Mouse (Mus musculus) thymus, adult 2 months (tissue): ENCODE measurements around the gene 2210011C24Rik. TPM values are rescaled to one million over a fixed set of nuclear protein-coding genes. Genes with fewer than 3 reads are reported as not detected.
A peak's percentile ranks its signal among the peaks of the same experiment; 100 is the strongest.
"Not testable (repeated sequence)": the region's sequence is repeated elsewhere in the genome, so short reads cannot be mapped to it uniquely, and the experiment has no call there.

ENCODE experiments used
- DNase-seq: peaks from one replicate; pipeline ENCODE4 v3.0.0; 2021
- H3K27ac ChIP-seq: fragments of 200-500 bp; 2 replicates; pipeline ENCODE4 v1.5.1; 2012; ENCODE audit warnings: low read length, control low read depth; ENCODE audit not compliant: control insufficient read depth, insufficient read depth
- H3K27me3 ChIP-seq: fragments of 200-500 bp; 2 replicates; pipeline ENCODE4 v1.6.1; 2012; ENCODE audit warnings: mild to moderate bottlenecking, low read length, moderate library complexity, mixed read lengths; ENCODE audit not compliant: control insufficient read depth, insufficient read depth
- H3K36me3 ChIP-seq: fragments of 200-500 bp; 2 replicates; pipeline ENCODE4 v1.6.1; 2012; ENCODE audit warnings: mild to moderate bottlenecking, low read length, moderate library complexity; ENCODE audit not compliant: control insufficient read depth, insufficient read depth
- H3K4me1 ChIP-seq: fragments of 200-500 bp; replicated peaks from 2 replicates; pipeline ENCODE4 v1.6.1; 2012; ENCODE audit warnings: low read length; ENCODE audit not compliant: control insufficient read depth, insufficient read depth
- H3K4me3 ChIP-seq: fragments of 200-500 bp; 2 replicates; pipeline ENCODE4 v1.5.1; 2012; ENCODE audit warnings: mild to moderate bottlenecking, low read length, control low read depth, moderate library complexity; ENCODE audit not compliant: control insufficient read depth, insufficient read depth
- CTCF ChIP-seq: fragments of 200-500 bp; IDR thresholded peaks from 2 replicates; pipeline ENCODE4 v1.5.1; 2012; ENCODE audit warnings: mild to moderate bottlenecking, control low read depth, low read length, moderate library complexity, borderline replicate concordance; ENCODE audit not compliant: control insufficient read depth, poor library complexity, insufficient read depth; ENCODE audit errors: extremely low read depth
- POLR2A ChIP-seq: fragments of 200-500 bp; IDR thresholded peaks from 2 replicates; pipeline ENCODE4 v1.6.1; 2012; ENCODE audit warnings: mild to moderate bottlenecking, low read length, control low read depth, moderate library complexity; ENCODE audit not compliant: control insufficient read depth, poor library complexity, insufficient read depth; ENCODE audit errors: extremely low read depth
- WGBS: fragments of 180-500 bp; shearing (Covaris S2); methylation state at CpG from one replicate; pipeline ENCODE4 v1.1.7; 2018; 5-methylcytosine and 5-hydroxymethylcytosine counted together
- polyA plus RNA-seq: library from polyadenylated mRNA; depleted of rRNA; stranded (reverse); fragments of >200 nt; gene quantifications from 2 replicates; pipeline ENCODE4 v1.2.3, GENCODE M21; 2012

2210011C24Rik gene
- polyA plus RNA-seq, 1 experiment, result 0.43 TPM

GRCm38 (mm10) chr8:83996567-83997505 is 15.1 kb downstream of the 2210011C24Rik start:
- no peaks in the 10 kb centered on the region for H3K27me3 ChIP-seq
- peak overlapping the region; percentile 50 for H3K4me3 ChIP-seq
- TF ChIP-seq CTCF, result 0 out of 2 replicates have a peak, but pooled peaks have one; percentile 19
- 0 out of 2 replicates have a peak, but pooled peaks have one; percentile 40 for TF ChIP-seq POLR2A
- H3K36me3 ChIP-seq, result 0 out of 2 replicates have a peak, but pooled peaks cover under 1% of the 10 kb centered on the region
- DNase-seq, result peak; percentile 75
- WGBS, result under 1% methylated on average over 68 of the region's 103 CpGs
- no peak overlapping the region; the same call in 1 of the 2 replicates for H3K27ac ChIP-seq
- peaks cover 19% of the 10 kb centered on the region for H3K4me1 ChIP-seq

- Histone ChIP-seq H3K4me3 (no peak overlapping the region), H3K27ac (no peak overlapping the region)
- 56% methylated on average over 12 of the region's 12 CpGs for WGBS
These were observed 16.0 kb downstream of the 2210011C24Rik start for GRCm38 (mm10) chr8:83995973-83996372.

GRCm38 (mm10) chr8:83994030-83994429 is 17.9 kb downstream of the 2210011C24Rik start:
- peaks cover 8% of the 10 kb centered on the region for H3K4me1 ChIP-seq
- WGBS, result 65% methylated on average over 3 of the region's 3 CpGs
- no peaks in the 10 kb centered on the region for H3K27me3 ChIP-seq

More at GRCm38 (mm10) chr8:83995973-83996372, 16.0 kb downstream of the 2210011C24Rik start:
- Histone ChIP-seq H3K27me3 (no peaks in the 10 kb centered on the region), H3K36me3 (peaks cover 4% of the 10 kb centered on the region; the same call in 1 of the 2 replicates), H3K4me1 (peaks cover 19% of the 10 kb centered on the region)
- TF ChIP-seq CTCF (no peak), POLR2A (no peak)
- no peak for DNase-seq

GRCm38 (mm10) chr8:83992488-83992887 is 19.5 kb downstream of the 2210011C24Rik start:
- Histone ChIP-seq H3K27me3 (no peaks in the 10 kb centered on the region), H3K27ac (no peak overlapping the region), H3K36me3 (peaks cover 10% of the 10 kb centered on the region; the same call in 1 of the 2 replicates), H3K4me3 (no peak overlapping the region), H3K4me1 (peaks cover 4% of the 10 kb centered on the region)
- TF ChIP-seq CTCF (no peak), POLR2A (no peak)
- WGBS, result 96% methylated on average over 2 of the region's 2 CpGs
- no peak for DNase-seq

More at GRCm38 (mm10) chr8:83994030-83994429, 17.9 kb downstream of the 2210011C24Rik start:
- Histone ChIP-seq H3K36me3 (peaks cover 4% of the 10 kb centered on the region; the same call in 1 of the 2 replicates), H3K4me3 (no peak overlapping the region), H3K27ac (no peak overlapping the region)
- no peak for TF ChIP-seq CTCF
- TF ChIP-seq POLR2A, result no peak
- no peak for DNase-seq

GRCm38 (mm10) chr8:83990170-83990569 is 21.8 kb downstream of the 2210011C24Rik start:
- DNase-seq, result no peak
- no peak overlapping the region for H3K4me3 ChIP-seq
- H3K36me3 ChIP-seq, result peaks cover 17% of the 10 kb centered on the region
- WGBS, result 93% methylated on average over 14 of the region's 14 CpGs
- H3K27ac ChIP-seq, result no peak overlapping the region
- no peaks in the 10 kb centered on the region for H3K4me1 ChIP-seq
- H3K27me3 ChIP-seq, result no peaks in the 10 kb centered on the region
- no peak for TF ChIP-seq POLR2A
- no peak for TF ChIP-seq CTCF

GRCm38 (mm10) chr8:83989243-83989642 is 22.7 kb downstream of the 2210011C24Rik start:
- H3K4me1 ChIP-seq, result no peaks in the 10 kb centered on the region
- peaks cover 17% of the 10 kb centered on the region for H3K36me3 ChIP-seq
- 49% methylated on average over 7 of the region's 7 CpGs for WGBS
- H3K4me3 ChIP-seq, result no peak overlapping the region
- TF ChIP-seq CTCF (no peak), POLR2A (no peak)
- DNase-seq, result no peak
- H3K27ac ChIP-seq, result no peak overlapping the region
- H3K27me3 ChIP-seq, result no peaks in the 10 kb centered on the region

- H3K4me3 ChIP-seq, H3K27me3 ChIP-seq, H3K4me1 ChIP-seq, DNase-seq, H3K27ac ChIP-seq: not testable (repeated sequence)
- WGBS, result 96% methylated on average over 2 of the region's 2 CpGs
- peaks cover 13% of the 10 kb centered on the region for H3K36me3 ChIP-seq
These were observed 28.7 kb downstream of the 2210011C24Rik start for GRCm38 (mm10) chr8:83983222-83983621.
